Mouse (Mus musculus) hindlimb bud, embryonic 11.5 days (tissue): ENCODE results near the gene Ralgapa2.

Experiments
- DNase-seq: peaks from one replicate; pipeline ENCODE4 v3.0.0-alpha.2; 2012; ENCODE audit warnings: low read depth, low spot score; ENCODE audit errors: extremely low spot score

Ralgapa2 gene

DNA sequence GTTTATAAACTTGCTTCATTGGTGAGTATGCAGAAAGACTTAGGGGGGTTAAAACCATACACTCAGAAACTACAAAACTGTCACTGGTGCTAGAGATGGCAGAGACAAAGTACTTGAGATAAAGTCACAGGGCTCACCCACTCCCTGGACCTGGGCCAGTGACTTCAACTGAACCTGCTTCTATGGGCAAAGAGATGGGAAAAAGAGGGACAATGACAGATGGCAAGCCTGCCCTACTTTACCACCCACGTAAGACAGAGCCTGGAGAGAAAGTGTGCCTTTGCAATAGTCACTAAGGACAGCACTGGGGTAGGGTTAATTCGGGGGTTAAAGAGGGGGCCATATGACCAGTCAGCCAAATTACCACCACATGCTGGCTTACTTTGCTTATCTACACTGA lies 148.7 kb downstream of the Ralgapa2 start:
- no peak for DNase-seq

DNA sequence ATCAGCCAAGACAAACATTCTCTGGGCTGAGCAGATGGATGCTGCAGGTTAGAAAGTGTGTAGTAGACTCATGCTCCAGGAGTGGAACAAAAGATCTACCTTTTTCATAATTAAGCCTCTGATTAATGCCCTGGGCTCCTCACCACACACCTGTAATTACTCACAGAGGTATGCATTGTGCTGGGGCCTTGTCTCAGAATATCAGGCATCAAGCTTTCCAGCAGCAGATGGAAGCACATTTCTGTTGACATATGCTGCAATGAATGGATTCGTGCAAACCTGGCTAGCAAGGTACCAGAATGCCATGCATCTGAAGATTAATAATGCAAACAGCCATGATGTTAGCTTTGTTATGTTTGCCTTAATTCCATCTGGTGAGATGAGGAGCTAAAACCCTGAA lies 149.2 kb downstream of the Ralgapa2 start:
- DNase-seq: no peak

- no peak for DNase-seq
These were observed 150.2 kb downstream of the Ralgapa2 start for GRCm38 (mm10) chr2:146361969-146362368.

- DNase-seq: no peak
These were observed 151.1 kb downstream of the Ralgapa2 start for GRCm38 (mm10) chr2:146361076-146361475.

- no peak for DNase-seq
These were observed 152.5 kb downstream of the Ralgapa2 start for GRCm38 (mm10) chr2:146359676-146360075.

GRCm38 (mm10) chr2:146356524-146356923 lies 155.6 kb downstream of the Ralgapa2 start:
- no peak for DNase-seq

GRCm38 (mm10) chr2:146350230-146350629 lies 161.9 kb downstream of the Ralgapa2 start:
- DNase-seq: no peak

GRCm38 (mm10) chr2:146347942-146348341 lies 164.2 kb downstream of the Ralgapa2 start:
- no peak for DNase-seq

DNA sequence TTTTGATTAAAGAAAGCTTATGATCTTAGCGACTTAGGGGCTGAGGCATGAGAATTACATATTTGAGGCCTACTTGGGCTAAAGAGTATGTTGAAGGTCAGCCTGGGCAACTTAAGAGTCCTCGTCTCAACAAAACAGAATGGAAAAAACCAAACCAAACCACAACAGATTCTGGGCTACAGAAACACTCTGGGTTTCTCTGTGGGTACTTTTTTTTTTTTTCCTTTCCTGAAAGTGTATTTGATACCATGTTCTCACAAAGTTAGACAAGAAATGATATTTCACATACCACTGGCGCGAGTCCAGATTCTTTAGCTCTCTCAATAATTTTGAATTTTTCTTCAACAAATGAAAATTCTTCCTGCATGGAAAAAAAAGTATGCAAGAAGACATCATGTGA lies 172.1 kb downstream of the Ralgapa2 start:
- no peak for DNase-seq

DNA sequence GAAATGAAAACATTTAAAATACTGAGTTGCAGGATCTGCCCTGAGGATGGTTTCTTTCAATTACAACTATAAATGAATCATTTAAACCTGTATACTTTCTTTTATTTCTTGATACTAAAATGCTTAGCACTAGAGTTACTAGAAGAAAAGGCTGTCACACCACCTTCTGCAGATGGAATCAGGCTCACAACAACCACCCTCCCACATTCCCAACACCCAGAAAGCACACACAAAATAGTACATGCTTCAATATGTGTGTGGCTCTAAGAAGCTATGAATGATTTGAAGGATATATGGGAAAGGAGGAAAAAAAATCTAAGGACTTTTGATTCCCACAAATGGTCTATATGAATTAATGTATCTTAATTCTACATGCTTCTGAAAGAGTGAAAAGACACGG lies 174.6 kb downstream of the Ralgapa2 start:
- no peak for DNase-seq

- no peak for DNase-seq
These were observed 180.2 kb downstream of the Ralgapa2 start for GRCm38 (mm10) chr2:146331894-146332476.

DNA sequence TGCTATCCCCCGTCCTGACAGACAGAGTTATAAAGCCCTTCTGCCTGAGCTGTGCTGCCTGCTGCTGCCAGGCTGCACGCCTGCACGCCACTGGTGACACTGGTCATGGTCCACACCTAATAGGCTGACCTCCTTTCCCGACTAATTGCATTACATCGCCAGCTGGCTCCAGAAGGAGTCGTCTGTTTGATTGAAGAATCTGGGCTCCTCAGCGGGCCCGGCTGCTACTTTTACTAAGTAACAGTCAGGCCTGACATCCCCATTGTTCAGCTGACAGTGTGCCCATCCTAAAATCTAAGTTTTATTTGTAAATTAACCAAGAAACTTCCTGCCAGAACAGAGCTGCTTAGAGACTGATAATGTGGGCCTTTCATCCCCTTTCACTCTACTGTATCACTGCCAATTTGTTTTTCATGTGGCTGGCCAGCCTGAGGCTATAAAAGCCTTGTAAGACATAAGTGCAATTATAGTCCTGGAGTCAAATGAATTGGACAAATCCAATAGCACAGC lies 181.3 kb downstream of the Ralgapa2 start:
- DNase-seq: no peak

DNA sequence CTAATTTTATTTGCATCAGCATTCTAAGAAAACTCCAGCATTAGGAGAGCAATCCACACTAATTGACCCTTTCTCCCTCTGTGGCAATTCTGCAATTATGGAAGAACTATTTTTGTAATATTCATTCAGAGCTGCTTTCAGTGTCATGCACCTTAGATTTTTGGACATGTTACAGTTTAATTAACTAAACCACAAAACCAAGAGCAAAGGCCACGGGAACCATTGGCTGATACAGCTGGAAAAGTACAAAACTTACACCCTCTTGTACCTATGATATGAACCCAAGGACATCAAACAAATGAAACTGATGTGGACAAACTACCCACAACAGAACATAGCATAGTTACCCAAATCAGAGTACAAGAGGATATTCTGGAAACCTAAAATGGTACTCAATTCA lies 182.0 kb downstream of the Ralgapa2 start:
- DNase-seq: no peak

DNA sequence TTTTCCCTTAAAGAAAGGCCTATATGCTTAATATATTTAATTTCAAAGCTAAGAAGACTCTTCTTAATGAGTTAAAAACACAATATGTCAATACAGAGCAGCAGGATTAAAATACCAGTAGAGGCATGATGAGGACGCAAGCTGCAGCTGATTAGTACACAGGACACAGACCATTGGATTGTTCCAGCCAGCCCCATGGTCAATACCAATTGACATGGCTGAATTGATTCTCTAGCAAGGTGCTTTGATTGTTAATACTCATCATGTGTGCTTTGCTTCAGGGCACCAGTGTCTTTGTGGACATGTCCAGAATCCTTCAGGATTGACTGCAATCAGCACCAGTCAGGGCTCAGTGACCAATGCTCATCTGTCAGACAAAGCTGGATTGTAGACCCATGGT lies 185.5 kb downstream of the Ralgapa2 start:
- no peak for DNase-seq

DNA sequence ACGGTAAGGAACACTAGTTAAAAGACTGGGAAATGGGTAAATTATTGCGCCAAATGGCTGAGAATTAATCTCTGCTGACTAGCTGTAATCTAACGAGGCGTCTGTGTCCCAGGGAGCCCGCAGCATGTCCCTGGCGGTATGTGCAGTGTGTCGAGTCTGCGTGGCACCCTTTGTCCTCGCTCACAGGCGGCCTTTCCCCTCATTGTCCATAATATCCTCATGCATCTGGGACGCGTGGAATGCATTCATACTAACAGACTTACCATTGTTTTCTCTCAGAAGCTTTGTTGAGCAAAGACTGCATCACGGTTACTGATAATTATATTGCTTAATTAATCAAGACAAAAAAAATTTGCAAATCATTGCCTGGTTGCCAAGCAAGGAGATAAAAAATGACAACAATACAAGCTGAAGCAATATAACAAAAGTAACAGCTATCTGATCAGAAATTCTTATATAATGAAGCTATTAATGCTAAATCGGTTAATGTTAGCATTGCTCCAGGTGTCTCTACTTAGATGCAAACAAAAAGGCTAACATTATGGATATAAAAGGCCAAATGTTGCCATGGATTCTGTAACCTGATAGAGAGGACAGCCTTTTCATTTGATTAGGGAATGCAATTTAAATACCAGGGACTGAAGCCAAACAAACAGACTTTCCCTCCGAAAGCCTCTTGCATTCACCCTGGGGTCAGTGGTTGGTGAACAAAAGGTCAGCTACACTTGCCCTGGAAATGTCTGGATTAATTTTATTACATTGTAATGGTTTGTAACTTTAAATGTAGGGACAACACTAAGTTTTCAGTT lies 187.0 kb downstream of the Ralgapa2 start:
- no peak for DNase-seq

- no peak for DNase-seq
These were observed 187.8 kb downstream of the Ralgapa2 start for GRCm38 (mm10) chr2:146324140-146324906.

GRCm38 (mm10) chr2:146323528-146323927 lies 188.6 kb downstream of the Ralgapa2 start:
- no peak for DNase-seq

DNA sequence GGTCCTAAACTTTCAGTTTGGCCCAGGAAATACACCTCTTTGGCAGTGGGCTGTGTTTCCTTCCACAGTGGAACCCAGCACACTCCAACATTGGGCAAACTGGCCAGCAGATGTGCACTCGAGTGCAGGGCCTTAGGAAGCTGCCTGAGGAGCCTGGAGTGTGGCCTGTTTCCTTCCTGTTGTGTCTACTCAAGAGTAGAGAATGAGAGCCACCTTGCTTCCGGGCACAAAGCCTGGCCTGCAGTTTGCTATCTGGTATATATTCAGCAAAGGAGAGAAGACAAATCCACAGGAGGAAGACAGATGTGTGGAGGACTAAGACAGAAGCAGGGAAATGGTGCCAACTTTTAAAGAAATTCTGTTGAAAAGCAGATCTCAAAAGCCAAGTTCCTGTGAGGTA lies 189.4 kb downstream of the Ralgapa2 start:
- no peak for DNase-seq

DNA sequence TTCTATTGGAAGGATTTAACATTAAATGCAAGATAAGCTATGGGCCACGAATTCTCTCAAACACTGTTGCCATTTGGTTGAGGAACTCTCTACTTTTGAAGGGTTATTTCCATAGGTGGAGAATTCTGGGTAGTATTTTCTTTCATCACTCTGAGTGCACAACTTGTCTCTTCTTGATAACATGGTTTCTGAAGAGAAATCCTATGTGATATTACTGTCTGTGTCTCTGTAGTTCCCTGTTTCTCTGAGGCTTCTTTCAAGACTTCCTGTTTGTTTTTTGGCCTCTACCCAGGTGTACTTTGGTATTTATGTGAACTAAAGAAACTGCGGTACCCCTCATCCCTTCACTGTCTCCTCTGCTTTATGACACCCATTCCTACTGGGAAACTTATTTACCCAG lies 190.1 kb downstream of the Ralgapa2 start:
- no peak for DNase-seq

GRCm38 (mm10) chr2:146320666-146321065 lies 191.5 kb downstream of the Ralgapa2 start:
- DNase-seq: no peak

DNA sequence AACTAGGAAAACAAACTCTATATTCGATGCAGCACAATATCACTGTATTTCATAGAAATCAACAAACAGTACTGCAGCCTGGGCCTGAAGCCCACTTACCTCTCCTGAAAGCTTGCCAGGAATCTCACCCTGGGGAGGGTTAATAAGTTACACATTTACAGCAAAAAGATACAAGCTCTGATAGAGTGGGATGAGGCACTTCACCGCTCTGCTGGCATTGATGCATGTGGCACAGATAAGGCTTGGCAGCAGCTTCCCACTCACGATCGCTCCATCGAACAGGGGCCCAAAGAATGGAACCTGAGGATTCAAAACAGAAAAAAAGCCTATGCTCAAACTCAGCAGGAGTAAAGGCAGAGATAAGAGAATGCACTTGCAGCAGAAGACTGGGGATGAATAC lies 197.4 kb downstream of the Ralgapa2 start:
- DNase-seq: no peak

GRCm38 (mm10) chr2:146313811-146314210 lies 198.3 kb downstream of the Ralgapa2 start:
- DNase-seq: no peak
